Mouse (Mus musculus) embryonic fibroblast, embryonic 13.5 days (primary cell): ENCODE results near the gene Cd82.
A peak's percentile ranks its signal among the peaks of the same experiment; 100 is the strongest.

Source experiments
- CTCF ChIP-seq: IDR thresholded peaks from 2 replicates; pipeline ENCODE4 v1.5.1; 2011; ENCODE audit warnings: mild to moderate bottlenecking, control low read depth, low read length, moderate library complexity, borderline replicate concordance; ENCODE audit not compliant: insufficient read depth
- POLR2A ChIP-seq: IDR thresholded peaks from 2 replicates; pipeline ENCODE4 v1.6.1; 2011; ENCODE audit warnings: low read depth, mild to moderate bottlenecking, control low read depth, low read length, moderate library complexity

GRCm38 (mm10) chr2:93461869-93462714, 848 bp downstream of the Cd82 start:
- TF ChIP-seq CTCF (no peak), POLR2A (peak; percentile 62)
